Mouse (Mus musculus) yolk sac, embryonic 10.5 days (tissue): ENCODE measurements around the gene Zfhx3.
A peak's percentile ranks its signal among the peaks of the same experiment; 100 is the strongest.

Source experiments
- DNase-seq: peaks from one replicate; pipeline ENCODE4 v3.0.0-alpha.2; 2017; ENCODE audit warnings: low spot score

Zfhx3 gene

DNA sequence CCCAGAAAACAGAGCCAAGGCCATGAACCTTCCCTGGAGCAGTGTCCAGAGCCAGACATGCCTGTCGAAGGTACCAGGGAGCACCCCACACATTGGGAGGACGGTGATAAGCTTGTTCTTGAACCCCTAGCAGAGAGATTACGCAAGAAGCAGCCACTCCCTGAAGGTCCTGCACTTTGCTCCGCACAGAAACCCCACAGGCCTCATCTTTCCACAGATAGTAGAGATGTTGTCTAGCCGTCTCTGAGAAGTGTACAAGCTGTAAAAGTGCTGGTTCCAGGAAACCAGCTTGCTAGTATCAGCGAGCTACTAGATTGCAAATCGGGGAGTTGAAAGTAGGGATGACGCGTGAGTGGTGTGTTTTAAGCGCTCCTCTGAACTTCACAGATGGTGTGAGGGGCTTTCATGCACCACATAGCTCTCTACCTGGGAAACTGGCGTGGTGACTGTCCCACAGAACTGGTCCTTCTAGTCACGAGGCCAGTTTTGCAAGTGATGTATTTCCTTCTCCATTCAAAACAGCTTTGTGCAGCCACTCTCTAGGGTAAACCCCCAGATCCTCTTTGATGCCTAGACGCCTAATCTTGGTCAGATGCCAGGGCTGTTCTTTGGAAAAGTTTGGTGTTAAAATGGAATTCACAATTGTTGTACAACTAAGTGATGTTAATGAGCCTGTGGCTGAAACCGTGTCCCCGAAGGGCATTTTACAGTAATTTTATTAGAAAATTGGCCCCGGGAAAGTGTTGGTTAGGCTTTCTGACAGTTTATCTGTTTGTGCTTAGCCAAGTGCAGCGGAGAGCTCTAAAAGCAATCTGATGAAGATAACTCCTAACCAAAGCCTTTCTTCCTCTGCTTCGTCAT is 993.6 kb downstream of the Zfhx3 start:
- DNase-seq, result peak; percentile 49

DNA sequence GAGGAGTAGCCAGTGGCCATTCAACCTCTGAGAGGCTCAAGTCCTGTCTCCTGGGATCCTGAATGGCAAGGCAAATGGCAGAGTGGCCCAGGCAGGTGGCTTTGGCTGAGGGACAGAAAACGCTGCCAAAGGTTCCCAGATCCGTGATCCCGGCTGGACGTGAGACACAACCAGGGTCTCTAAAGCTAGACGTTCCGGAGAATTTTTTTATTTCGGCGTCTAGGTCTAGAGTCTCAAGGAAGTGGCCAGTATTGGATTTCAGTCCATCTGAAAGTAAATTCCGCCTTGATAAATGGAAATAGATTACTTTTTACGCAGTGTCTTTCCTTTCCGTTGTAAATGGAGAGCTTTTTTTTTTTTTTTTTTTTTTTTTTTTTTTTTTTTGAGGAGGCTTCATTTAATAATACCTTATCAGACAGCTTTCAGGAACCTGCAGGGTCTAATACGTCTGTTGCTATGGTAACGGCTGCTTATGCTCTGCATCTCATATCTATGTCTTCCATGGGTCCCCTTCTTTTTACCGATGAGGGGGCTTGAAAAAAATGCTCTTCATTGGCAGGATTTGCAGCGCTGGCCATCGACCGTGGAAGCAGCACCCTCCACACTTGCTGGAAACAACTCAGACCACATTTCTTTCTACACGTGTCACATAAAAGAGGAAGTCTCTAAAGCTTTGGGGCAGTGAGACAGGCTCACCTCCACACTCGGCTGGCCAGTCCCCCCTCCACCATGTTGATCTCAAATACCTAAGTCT is 994.4 kb downstream of the Zfhx3 start:
- no peak for DNase-seq

DNA sequence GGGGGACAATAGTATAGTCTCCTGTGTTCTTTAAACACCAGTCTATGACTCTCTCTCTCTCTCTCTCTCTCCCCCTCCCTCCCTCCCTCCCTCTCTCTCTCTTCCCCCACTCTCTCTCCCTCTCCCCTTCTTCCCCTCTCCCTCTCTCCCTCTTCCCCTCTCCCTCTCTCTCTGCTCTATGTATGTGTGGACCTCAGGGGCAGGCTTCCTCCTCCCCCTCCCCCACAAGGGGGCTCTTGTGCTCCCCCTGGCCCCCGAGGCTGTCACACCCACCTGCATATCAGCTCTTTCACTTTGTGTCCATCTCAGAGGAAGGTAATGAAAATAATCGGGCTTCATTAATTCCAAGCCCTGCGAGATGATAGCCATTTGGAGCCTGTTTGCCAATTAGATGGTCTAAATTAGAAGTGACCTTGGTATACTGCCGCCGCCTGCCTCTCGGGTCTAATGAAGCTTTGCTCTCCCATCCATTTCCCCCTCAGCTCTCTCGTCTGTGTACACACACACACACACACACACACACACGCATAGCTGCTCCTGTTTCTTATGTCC is 995.5 kb downstream of the Zfhx3 start:
- DNase-seq, result no peak

DNA sequence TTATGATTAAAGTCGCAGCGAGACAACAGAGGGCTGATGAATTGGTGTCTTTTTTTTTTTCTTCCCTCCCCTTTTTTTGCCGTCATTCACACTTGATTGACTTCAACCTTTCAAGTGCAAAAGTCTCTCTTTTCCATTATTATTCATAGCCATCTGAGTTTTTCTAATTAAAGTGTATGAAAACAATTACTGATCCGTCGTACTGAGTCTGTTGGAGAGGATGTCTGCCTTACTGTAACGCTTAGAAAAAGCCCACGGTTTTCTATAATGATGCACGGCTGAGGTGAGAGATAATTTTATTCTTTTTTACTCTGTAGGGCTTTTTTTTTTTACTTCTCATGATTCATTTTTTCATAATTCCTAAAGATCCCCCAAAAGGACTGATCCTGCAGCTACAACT is 1000.2 kb downstream of the Zfhx3 start:
- DNase-seq, result no peak

DNA sequence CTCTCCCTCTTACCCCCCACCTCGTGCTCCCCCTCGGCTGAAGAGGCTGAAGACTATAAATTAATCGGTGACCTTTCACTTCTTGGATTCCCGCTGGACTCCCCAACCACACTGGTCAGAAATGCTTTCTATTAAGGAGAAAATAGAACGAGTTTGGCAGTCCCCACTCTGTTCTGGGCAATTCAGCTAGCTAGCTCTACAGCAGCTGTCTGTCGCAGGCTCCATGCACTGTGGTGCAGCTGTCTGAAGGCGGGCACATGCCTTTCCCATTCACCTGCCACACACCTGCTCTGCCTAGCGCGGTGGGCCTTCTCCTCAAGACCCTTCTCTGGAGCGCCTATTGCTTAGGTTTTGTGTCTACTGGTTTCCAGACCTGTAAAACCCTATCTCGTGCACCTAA is 1000.7 kb downstream of the Zfhx3 start:
- DNase-seq, result no peak

DNA sequence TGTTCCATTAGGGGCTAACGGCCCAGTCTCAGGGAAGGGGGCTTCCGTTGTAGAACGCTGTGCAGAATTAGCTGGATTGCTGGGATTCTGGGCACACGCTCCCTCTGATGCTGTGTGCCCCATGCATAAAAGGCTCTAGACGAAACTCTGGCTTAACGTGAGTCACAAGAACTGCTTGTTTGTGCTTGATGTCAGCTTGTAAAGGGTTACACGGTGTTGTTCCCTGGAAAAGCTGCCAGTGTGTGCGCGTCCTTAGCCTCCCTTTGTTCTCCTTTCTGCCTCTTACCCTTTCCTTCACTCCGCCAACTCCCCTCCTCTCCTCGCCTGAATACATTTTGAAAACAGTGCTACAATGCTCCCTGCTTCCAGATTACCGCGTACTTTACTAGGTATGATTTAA is 1001.9 kb downstream of the Zfhx3 start:
- no peak for DNase-seq

DNA sequence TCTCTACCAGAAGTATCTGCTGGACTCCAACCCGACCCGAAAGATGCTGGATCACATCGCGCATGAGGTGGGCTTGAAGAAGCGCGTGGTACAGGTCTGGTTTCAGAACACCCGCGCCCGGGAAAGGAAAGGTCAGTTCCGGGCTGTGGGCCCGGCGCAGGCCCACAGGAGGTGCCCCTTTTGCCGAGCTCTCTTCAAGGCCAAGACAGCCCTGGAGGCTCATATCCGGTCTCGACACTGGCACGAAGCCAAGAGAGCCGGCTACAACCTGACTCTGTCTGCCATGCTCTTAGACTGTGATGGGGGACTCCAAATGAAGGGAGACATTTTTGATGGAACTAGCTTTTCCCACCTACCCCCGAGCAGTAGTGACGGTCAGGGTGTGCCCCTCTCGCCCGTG is 1007.9 kb downstream of the Zfhx3 start:
- no peak for DNase-seq

DNA sequence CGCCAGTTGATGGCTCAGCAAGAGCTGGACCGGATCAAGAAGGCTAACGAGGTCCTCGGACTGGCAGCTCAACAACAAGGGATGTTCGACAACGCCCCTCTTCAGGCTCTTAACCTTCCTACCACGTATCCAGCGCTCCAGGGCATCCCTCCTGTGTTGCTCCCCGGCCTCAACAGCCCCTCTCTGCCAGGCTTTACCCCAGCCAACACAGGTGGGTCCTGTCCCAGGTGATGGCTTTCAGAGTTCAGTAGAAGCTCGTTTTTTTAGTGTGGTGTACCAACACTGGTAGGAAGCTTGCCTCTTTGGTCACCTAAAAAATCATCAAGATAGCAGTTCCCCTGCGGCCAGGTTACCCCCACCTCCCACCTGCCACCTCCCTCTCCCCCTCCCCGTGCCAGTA is 1009.1 kb downstream of the Zfhx3 start:
- DNase-seq, result no peak

DNA sequence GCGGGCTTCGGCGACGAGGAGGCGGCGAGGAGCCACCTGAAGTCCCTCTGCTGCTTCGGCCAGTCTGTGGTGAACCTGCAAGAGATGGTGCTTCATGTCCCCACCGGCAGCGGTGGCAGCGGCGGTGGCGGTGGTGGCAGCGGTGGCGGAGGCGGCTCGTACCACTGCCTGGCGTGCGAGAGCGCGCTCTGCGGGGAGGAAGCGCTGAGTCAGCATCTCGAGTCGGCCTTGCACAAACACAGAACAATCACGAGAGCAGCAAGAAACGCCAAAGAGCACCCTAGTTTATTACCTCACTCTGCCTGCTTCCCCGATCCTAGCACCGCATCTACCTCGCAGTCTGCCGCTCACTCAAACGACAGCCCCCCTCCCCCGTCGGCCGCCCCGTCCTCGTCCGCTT is 1014.0 kb downstream of the Zfhx3 start:
- no peak for DNase-seq

DNA sequence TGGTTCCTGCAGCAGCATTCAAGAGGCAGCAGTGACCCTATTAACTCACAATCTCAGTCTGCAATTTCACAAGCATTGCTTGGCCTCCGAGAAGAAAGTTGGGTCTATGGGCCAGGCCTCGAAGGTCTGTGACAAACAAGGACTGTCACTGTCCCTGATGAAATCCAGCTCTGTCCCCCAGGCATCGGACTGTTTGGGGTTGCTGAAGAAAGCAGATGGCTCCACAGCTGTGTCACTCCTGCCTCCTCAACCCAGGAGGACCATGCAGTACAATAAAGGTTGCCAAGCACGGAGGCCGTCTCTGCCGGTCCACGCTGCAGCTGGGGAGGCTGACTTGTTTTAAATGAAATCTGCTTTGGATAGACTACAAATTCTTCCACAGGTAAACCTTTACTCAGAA is 1020.1 kb downstream of the Zfhx3 start:
- no peak for DNase-seq

DNA sequence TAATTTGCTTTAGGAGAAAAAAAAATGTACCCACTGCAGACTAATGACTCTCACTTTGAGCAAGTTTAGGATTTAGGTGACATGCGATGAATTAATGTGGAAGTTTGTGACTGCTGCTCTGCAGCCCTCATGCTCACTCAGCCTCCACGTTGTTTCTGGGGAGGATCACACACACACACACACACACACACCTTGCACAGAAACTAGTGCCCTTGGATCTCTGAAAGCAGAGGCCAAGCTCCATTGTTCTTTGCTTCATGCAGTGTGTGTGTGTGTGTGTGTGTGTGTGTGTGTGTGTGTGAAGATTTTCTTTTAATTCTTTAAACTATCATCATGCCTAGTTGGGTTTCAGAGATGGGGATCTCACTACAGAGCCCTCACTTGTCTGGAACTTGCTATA is 1020.7 kb downstream of the Zfhx3 start:
- no peak for DNase-seq

DNA sequence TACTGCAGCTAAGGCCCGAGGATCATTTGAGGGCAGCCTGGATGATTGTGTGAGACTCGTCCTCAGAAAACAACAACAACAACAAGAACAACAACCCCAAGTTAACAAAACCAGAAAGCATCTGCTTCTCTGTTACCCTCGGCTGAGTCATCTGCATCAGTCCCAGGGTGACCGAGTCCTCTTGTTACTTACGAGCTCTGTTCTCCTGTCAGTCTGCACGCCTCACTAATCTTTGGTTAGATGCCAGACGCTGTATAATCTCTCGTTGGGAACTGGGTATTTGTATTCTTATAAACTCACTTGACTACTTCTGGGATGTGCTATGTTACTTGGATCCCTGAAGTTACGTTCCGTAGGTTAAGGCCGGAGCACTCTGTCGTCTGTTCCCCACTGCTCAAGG is 1023.6 kb downstream of the Zfhx3 start:
- DNase-seq, result no peak

DNA sequence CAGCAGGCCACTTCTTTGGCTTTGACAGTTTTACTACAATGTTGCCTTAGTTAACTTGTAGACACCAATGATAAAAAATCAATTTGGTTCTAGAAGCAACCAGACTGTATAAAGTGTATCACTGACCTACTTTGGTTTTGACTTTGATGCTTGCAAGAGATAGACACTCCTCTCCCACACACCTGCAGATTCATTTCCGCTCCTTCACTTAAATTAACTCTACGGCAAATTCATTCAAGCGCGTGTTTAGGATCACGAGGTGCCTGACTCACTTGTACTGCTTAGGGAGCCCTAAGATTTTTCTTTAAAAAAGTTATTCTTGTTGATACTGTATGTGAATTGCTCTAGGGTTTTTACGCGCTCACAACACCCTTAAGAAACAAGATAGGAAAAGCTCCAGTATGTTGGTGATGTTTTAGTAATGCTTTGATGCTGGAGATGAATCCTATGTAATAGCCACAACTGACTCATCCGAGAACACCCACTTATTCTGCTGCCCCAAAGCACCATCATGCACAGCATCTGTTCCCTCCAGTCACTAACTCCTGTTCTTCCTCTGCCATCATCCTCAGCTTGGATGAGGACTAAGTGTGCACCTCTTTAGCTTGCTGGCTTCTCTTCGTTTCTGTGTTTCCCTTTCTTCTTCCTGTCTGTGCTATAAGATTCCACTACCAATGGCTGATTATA is 1031.3 kb downstream of the Zfhx3 start:
- no peak for DNase-seq

DNA sequence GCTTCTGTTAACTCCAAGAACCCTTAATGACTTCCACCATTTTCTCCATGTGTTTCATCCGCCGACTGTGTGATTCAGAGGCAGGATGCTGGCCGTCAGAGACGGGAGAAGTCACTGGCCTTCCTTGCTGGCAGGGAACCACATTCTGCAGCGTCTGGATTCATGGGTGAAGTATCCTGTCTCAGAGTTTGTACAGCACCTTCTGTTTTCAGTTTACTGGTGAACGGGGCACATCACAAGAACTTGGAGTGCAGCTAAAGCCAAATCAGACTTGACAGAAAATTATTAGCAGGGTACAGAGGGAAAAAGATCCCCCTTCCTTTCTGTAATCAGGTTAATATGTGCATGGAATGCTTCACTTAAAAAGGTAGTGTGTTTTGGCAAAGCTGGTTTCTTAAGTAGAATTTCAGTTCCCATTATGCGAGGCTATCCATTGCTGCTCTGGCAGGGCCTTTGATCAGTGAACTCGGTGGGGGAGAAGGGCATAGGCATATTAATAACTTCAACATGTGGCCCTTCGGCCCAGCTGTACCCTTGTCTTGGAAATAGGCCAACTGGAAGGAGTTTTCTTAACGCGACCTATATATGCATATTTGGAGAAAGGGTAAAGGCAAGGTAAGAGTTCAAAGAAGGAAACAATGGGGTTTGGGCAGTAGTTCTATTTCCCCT is 1035.4 kb downstream of the Zfhx3 start:
- DNase-seq, result no peak

DNA sequence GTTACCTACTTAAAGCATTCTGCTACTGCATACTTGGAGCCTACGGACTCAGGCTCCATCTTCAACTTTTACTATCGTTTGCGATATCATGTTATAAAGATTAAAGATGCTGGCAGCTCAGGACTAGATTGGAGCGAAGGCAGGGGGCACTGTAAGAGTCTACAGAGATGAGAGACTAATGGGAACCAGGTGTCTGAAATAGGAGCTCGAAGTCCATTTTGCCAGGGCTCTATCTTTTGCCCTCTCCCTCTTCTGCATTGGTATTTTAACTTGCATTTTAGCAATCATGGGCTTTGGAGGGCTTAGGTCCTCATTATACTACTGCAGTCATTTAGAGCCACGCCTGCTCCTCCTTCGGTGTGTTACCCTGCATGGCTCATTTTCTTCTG is 1035.9 kb downstream of the Zfhx3 start:
- no peak for DNase-seq

DNA sequence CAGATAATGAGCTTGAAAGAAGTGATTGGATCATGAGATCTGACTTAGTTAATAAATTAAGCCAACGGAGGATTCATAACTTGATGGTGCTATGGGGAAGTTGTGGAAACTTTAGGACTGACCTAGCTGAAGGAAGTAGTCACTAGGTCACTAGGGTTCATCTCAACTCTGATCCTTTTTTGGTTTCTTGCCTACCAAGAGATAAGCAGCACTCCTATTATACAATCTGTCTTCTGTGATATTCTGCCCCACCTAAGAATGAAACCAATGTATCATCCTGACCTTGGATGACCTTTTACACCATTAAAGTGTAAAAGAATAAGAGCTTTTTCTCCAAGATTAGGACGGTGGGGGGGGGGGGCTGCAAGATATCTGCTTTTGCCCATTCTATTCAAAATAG is 1042.5 kb downstream of the Zfhx3 start:
- no peak for DNase-seq

DNA sequence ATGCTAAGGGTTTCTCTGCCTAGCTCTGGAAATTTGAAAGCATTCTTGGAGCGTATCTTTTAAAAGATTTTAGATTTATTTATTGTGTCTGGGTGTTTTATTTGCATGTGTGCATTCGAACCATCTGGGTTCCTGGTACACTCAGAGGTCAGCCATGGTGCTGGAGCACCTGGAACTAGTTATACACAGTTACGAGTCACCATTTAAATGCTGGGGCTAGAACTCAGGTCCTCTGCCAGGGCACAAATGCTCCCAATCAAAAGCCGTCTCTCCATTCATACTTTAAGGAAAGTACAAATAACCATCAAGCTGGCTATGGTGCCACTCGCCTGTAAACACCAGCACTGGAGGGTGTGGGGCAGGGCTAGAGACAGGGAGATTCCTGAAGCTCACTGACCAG is 1047.4 kb downstream of the Zfhx3 start:
- no peak for DNase-seq

DNA sequence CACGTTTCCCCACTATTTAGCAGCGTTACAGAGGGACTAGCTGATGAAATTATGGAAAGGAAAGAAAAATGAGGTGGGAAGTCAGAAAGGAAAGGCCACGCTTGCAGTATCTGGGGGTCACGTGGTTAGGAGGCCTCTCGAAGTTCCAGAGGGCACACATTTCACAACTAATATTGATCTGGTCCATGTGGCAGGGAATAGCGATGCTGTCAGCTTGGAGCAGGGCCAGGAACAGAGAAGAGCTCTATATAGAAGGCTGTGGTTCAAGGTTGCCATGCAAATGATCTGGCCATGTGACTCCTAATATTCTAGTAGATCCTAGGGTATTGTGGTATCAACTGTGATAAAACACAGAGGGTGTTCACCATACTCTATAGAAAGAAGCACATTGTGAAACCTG is 1048.1 kb downstream of the Zfhx3 start:
- DNase-seq, result no peak

DNA sequence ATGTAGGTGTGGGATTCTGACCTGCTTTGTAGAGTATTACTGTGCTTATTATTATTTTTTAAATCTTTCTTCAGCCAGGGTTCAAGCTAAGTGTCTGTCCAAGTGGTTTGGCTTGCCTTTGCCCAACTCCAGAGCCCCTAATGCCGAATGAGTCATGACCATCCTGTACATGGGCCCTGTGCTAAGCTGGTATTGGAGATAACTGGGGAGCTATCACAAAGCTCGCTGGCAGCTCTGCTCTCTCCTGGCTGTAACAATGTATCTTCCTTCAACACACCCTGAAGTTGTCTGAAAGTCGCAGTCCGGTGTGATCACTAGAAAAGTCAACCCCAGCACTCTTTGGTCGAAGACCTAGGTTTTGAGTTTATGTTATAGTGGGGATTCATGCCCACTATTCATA is 1049.0 kb downstream of the Zfhx3 start:
- DNase-seq, result no peak

DNA sequence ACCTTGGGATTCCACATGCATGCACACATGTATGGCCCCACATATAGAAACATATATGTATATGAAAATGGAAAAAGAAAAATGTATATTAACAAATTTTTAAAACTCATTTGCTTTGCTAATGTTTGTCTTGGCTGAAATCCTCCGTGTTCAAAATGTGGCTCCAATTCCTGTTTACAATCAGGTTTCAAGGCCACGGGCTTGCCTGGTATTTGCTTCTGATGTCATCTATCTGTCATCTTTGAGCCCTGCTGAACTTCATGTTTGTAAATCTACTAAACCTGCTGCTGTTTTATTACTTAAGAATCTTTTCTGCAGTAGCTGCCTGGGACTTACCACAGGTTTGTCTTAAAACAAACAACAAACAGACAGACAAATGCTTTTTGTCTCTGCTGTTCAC is 1051.3 kb downstream of the Zfhx3 start:
- DNase-seq, result no peak

DNA sequence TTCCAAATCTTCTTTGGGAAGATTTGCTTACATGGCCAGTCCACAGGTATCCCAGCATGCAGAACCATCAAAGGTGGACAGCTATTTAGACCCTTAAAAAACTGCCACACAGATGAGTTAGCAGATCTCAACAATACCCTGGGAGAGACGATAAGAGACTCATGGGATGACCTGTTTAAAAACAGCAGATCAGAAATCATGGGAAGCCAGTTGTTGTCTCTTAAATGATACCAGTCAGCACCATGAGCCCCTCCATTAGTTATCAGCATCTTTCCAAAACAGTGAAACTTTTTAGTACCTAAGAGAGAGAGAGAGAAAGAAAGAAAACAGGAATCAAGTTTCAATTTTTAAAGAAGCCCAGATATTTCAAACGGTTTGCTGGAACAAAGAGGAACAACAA is 1051.7 kb downstream of the Zfhx3 start:
- DNase-seq, result no peak

DNA sequence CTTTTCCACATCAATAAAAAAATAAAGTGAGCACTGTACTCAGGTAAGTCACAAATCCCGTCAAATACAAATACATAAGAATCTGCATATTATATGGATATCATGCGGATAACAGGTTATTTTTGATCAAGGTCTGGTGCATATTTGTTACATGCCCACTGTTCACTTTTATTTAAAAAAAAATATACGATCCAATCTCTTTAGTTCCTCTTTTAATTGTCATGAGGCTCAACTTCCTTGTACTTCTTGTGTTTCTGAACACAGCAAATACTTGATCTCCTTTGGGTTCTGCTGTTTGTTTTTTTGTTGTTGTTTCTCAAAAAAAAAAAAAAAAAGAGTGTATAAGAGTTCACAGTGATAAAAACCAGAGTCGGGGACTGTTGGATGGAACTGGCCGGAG is 1052.4 kb downstream of the Zfhx3 start:
- DNase-seq, result no peak
